Mouse (Mus musculus) olfactory bulb, adult 2 months (tissue): ENCODE results near the gene Slc25a18. TPM values are rescaled to one million over a fixed set of nuclear protein-coding genes. Genes with fewer than 3 reads are reported as not detected.

Experiments
- H3K27ac ChIP-seq: fragments of 200-500 bp; 2 replicates; pipeline ENCODE4 v1.5.1; 2012; ENCODE audit warnings: low read depth, low read length; ENCODE audit not compliant: insufficient read depth
- H3K4me1 ChIP-seq: fragments of 200-500 bp; 2 replicates; pipeline ENCODE4 v1.6.1; 2012; ENCODE audit warnings: low read length; ENCODE audit not compliant: control insufficient read depth, insufficient read depth
- H3K4me3 ChIP-seq: fragments of 200-500 bp; 2 replicates; pipeline ENCODE4 v1.5.1; 2012; ENCODE audit warnings: mild to moderate bottlenecking, low read depth, low read length, moderate library complexity; ENCODE audit not compliant: insufficient read depth
- CTCF ChIP-seq: fragments of 200-500 bp; IDR thresholded peaks from 2 replicates; pipeline ENCODE4 v1.5.1; 2012; ENCODE audit warnings: low read depth, mild to moderate bottlenecking, low read length, moderate library complexity; ENCODE audit not compliant: insufficient read depth
- POLR2A ChIP-seq: fragments of 200-500 bp; IDR thresholded peaks from 2 replicates; pipeline ENCODE4 v1.6.1; 2012; ENCODE audit warnings: mild to moderate bottlenecking, low read depth, low read length, moderate library complexity; ENCODE audit not compliant: insufficient read depth
- WGBS: fragments of 180-500 bp; shearing (Covaris S2); methylation state at CpG from one replicate; pipeline ENCODE4 v1.1.7; 2018; 5-methylcytosine and 5-hydroxymethylcytosine counted together
- polyA plus RNA-seq: library from polyadenylated mRNA; stranded (reverse); fragments of >200 nt; gene quantifications from 2 replicates; pipeline ENCODE4 v1.2.4, GENCODE M21; 2012; ENCODE audit warnings: low replicate concordance; ENCODE audit not compliant: missing spikeins, insufficient read depth, insufficient read length

Gene Slc25a18
- polyA plus RNA-seq: not detected in 2 replicates

DNA sequence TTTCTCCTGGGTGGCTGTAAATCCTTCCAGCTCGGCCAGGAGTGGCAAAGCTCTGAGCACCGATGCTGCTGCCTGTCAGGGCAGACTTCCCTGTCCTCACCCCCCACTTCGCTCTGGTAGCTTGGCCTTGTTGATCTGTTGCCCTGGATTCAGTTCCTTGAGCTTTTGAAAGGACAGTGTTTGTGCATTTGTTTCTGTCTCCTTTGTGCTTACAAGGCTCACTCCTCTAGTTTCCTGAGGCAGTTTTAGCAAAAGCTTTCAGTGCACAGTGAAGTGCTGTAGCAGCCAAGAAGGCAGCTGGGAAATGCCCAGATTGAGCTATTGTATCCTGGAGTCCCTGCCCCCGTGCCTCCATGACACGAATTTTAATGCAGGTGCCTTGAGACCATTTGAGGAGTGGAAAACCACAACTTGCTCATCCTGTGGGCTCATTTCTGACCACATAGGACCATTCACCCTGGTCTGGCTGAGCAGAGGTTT lies at the start of gene Slc25a18:
Slc25a18 (plus strand) TSS at position 430 of the 480 bp plus-strand sequence.
- H3K4me1 ChIP-seq: no peaks in the 10 kb centered on the region
- TF ChIP-seq CTCF (no peak), POLR2A (no peak)
- 0 out of 2 replicates have a peak within 1 kb of the TSS, but pooled peaks have one; percentile 7 for H3K4me3 ChIP-seq
- WGBS: 38% methylated on average over 5 of the region's 5 CpGs
- peak within 1 kb of the TSS; percentile 48; the same call in 1 of the 2 replicates for H3K27ac ChIP-seq

GRCm38 (mm10) chr6:120725986-120726385 lies 47.4 kb upstream of the Slc25a18 start:
- H3K4me3 ChIP-seq: no peak overlapping the region
- no peak for TF ChIP-seq CTCF
- TF ChIP-seq POLR2A: no peak
- 24% methylated on average over 2 of the region's 2 CpGs for WGBS
- no peak overlapping the region for H3K27ac ChIP-seq
- H3K4me1 ChIP-seq: no peaks in the 10 kb centered on the region

DNA sequence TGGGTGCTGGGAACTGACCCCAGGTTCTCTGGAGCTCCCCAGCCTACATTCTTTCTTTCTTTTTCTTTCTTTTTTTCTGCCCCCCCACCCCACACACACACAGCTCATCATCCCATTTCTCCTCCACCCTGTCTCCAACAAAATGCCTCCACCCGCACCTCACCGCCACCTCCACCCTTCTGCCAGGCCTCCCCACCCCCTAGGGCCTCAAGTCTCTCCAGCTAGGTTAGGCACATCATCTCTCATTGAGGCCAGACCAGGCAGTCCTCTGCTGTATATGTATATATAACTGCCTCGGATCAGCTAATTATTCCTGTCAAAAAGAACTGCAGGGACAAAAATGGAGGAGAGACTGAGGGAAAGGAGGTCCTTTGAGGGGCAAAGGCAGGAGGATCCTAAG lies 37.4 kb upstream of the Slc25a18 start:
- no peak overlapping the region for H3K4me3 ChIP-seq
- no peak for TF ChIP-seq POLR2A
- no peak for TF ChIP-seq CTCF
- H3K27ac ChIP-seq: no peak overlapping the region
- H3K4me1 ChIP-seq: no peaks in the 10 kb centered on the region
- WGBS: 86% methylated on average over 3 of the region's 3 CpGs

DNA sequence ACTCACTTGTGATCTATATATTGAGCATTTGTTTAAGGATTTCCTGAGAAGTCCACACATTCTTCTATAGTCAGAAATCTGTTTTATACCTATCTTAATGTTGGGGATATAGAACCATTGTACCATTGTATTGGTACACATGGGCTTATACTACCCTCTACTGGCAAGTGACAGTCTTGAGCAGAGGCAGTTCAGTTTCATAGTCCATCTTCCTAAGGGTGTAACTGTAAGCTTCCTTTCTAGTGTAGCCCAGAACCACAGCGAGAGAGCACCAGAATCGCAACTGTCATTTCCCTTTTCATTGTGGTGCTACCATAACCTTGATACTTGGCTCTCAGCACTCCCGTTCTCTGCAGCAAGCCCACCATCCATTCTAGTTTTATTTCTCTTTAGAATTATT lies 36.8 kb upstream of the Slc25a18 start:
- no peak overlapping the region for H3K4me3 ChIP-seq
- WGBS: 56% methylated on average over 3 of the region's 3 CpGs
- H3K27ac ChIP-seq: no peak overlapping the region

DNA sequence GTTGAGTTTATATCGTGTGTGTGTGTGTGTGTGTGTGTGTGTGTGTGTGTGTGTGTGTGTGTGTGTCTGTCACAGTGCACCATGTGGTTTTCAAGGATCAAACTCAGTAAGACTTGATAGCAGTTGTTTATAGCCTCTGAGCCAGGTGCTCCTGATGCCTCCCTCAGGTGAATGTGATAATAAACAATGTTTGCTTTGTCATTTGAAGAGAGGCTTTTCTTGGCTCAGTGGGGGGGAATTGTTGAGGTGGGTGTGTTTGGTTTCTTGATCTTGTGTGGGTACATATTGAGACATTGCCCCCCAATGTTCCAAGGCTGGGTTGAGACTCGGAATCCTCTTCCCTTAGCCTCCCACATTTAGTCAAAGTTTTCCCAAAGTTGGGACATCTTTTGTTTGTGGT lies 30.2 kb upstream of the Slc25a18 start:
- no peak for TF ChIP-seq CTCF
- TF ChIP-seq POLR2A: no peak
- H3K27ac ChIP-seq: no peak overlapping the region
- WGBS: 82% methylated on average over 2 of the region's 2 CpGs

More for the DNA sequence above, 36.8 kb upstream of the Slc25a18 start:
- TF ChIP-seq CTCF (no peak), POLR2A (no peak)
- no peaks in the 10 kb centered on the region for H3K4me1 ChIP-seq

DNA sequence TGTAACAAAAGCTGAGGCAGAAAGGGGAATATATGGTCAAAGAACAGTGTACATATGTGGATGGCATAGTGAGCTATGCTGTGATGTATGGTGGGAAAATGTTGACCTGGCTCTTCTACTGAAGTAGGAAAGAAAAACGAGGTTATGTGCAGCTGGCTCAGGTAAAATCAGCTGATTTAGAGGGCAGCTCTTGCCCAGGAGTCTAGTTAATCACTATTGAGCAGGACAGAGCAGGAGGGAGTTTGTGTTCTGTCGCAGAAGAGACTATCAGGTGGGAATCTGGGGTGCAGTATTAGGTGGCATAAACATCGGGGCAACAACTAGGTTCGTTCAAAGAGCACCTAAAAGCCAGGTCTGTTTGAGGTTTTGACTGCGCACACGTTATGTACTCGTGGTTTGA lies 29.1 kb upstream of the Slc25a18 start:
- Histone ChIP-seq H3K4me3 (no peak overlapping the region), H3K4me1 (no peaks in the 10 kb centered on the region), H3K27ac (no peak overlapping the region)
- 91% methylated on average over 7 of the region's 7 CpGs for WGBS
- no peak for TF ChIP-seq POLR2A
- TF ChIP-seq CTCF: no peak

More for the DNA sequence above, 30.2 kb upstream of the Slc25a18 start:
- Histone ChIP-seq H3K4me3 (no peak overlapping the region), H3K4me1 (no peaks in the 10 kb centered on the region)

DNA sequence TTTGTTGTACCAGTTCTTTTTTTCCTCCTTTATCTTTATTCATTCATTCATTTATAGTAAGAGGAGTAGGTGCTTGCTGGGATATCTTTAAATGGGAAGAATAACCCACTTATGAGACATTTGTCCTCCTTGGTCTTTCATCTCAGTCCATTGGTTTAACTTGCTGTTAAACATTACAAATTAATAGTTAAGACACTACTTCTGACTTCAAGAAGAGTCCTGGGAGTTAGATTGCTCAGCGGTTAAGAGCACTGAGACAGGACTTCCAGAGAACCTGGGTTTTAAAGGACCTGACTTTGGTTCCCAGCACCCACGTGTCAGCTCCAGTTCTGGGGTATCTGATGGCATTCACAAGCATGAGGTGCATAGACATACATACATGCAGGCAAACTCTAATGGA lies 27.0 kb upstream of the Slc25a18 start:
- Histone ChIP-seq H3K4me1 (no peaks in the 10 kb centered on the region), H3K4me3 (no peak overlapping the region), H3K27ac (no peak overlapping the region)
- 98% methylated on average over 2 of the region's 2 CpGs for WGBS
- TF ChIP-seq POLR2A (no peak), CTCF (no peak)

GRCm38 (mm10) chr6:120761151-120761550 lies 12.2 kb upstream of the Slc25a18 start:
- 89% methylated on average over 2 of the region's 2 CpGs for WGBS
- Histone ChIP-seq H3K4me1 (no peaks in the 10 kb centered on the region), H3K27ac (no peak overlapping the region)

GRCm38 (mm10) chr6:120769972-120770371 lies 3.4 kb upstream of the Slc25a18 start:
- Histone ChIP-seq H3K4me3 (no peak overlapping the region), H3K4me1 (no peaks in the 10 kb centered on the region), H3K27ac (no peak overlapping the region)
- TF ChIP-seq CTCF (no peak), POLR2A (no peak)
- WGBS: 82% methylated on average over 1 of the region's 1 CpGs

More at GRCm38 (mm10) chr6:120761151-120761550, 12.2 kb upstream of the Slc25a18 start:
- TF ChIP-seq POLR2A (no peak), CTCF (no peak)
- no peak overlapping the region for H3K4me3 ChIP-seq
